Mouse (Mus musculus) kidney, adult 9 months (tissue): ENCODE data around the gene Slk.
A peak's percentile ranks its signal among the peaks of the same experiment; 100 is the strongest.

Experiments used
- DNase-seq: peaks from one replicate; pipeline ENCODE4 v3.0.0; 2022

Gene Slk

GRCm38 (mm10) chr19:47579225-47579787 is at the start of gene Slk:
Gene Slk (plus strand): TSS chr19:47579678.
- peak; percentile 87 for DNase-seq

DNA sequence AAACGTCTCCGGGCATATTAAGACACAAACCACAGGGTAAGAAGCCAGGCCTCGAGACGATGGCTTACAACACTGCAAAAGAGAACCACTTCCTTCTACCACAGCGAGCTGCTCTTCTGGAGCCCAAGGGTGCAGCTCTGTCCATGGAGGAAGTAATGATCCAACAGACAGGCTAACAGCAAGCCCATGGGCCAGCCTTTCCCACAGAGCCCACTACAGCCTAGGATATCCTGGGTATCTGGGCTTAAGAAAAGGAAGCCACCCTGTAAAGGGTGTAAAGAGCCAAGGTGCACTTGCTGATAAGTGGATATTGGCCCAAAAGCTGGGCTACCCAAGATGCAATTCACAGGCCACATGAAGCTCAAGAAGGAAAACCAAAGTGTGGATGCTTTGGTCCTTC is 48.2 kb upstream of the Slk start:
- no peak for DNase-seq

DNA sequence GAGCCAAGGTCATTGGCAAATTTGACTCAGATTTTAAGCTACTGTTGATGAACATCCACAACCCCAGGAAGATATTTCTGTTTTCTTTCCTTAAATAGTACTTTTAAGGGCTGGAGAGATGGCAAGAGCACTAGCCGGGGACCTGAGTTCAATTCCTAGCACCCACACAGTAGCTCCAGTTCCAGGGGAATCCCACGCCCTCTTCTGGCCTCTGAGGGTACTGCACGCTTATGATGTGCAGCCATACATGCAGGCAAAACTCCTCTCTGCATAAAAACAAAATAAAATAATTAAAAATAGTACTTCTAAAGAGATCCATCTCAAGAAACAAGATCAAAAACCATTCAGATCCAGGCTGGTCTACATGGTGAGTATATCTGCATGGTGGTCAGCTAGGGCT is 47.0 kb upstream of the Slk start:
- DNase-seq, result no peak

- peak; percentile 44 for DNase-seq
These were observed 45.3 kb upstream of the Slk start for GRCm38 (mm10) chr19:47534131-47534530.

- peak; percentile 98 for DNase-seq
These were observed 42.8 kb upstream of the Slk start for GRCm38 (mm10) chr19:47536521-47537299.

- DNase-seq, result no peak
These were observed 42.1 kb upstream of the Slk start, which contains the start of gene Stn1 for GRCm38 (mm10) chr19:47537300-47537792. Gene Stn1 (minus strand): TSS chr19:47537507.

DNA sequence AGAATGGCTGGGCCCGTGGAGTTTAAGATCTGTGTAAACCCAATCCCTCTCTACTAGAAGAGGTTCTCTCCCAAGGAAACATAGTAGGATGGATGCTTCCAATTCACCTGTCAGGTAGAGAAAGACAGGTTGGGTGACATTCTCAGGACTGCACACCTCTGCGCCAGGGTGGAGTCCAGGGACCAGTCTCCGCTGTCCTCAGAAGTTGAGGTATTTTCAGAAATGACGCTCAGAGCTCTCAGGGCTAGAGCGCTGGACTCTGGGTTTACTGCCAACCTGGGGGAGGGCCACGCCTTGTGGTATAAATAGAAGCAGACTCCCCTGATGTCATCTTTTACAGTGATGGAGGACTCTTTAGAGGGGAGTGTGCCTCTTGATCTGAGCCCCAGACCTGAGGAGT is 41.6 kb upstream of the Slk start:
- no peak for DNase-seq

DNA sequence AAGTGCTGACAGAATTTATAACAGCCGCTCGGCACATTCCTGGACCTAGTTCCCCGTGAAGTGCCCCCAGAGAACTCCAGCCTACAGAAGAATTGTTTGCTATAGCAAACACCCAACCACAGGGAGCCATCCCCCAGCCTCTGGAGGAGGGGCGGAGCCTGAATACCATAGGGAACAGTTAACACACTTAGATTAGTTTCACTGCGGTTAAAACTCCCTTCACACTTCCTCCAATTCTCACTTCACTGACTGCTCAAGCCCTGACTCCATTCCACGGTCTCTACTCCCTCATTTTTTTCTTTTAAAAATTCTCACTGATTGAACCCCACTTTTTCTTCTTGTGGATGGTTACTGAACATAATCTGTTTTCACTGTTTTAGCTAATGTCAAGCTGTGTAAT is 40.7 kb upstream of the Slk start:
- no peak for DNase-seq

DNA sequence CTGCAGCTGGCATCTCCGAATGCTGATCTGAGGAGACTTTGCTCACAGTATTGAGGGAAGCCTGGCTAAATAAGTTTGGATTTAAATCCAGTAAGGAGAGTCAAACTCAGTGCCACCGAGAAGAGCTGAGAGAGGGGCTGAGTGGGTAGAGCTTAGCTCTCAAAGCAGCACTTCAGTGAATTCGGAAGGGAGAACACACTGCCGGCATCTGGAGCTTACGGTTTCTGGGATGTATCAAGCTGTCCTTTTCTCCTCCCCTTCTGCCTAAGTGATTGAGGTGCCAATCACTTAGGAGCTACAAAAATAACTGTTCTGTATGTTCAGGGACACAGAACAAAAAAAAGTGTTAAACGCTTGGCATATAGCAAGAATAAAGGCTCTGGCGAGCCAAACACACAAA is 37.0 kb upstream of the Slk start:
- DNase-seq, result no peak

- no peak for DNase-seq
These were observed 34.4 kb upstream of the Slk start for GRCm38 (mm10) chr19:47545055-47545454.

- no peak for DNase-seq
These were observed 34.0 kb upstream of the Slk start for GRCm38 (mm10) chr19:47545528-47545927.

DNA sequence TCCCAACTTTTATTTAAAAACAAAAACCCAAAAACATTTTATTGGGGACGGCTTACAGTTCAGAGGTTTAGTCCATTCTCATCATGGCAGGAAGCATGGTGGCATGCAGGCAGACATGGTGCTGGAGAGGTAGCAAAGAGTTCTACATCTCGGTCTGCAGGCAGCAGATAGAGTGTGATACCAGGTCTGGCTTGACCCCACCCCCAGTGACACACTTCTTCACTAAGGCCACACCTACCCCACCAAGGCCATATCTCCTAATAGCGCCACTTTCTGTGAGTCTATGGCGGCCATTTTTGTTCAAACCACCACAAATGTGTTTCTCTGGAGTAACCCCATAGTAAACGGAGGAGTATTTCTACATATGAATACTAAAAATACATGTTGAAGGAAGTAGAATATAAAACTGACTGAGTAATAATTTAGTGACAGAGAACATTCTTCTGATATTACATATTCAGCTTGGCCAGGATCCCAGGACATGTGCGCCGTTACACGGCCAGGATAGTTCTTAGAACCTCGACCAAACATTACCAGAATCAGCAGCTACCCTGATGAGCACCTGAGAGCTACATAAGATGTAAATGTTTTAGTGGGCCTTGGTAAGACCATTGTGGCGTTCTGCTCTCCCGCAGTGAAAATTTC is 30.9 kb upstream of the Slk start:
- no peak for DNase-seq

GRCm38 (mm10) chr19:47549174-47549573 is 30.3 kb upstream of the Slk start:
- DNase-seq, result no peak

GRCm38 (mm10) chr19:47549584-47549983 is 29.9 kb upstream of the Slk start:
- no peak for DNase-seq

- DNase-seq, result peak; percentile 58
These were observed 20.3 kb upstream of the Slk start for GRCm38 (mm10) chr19:47559145-47559544.

- no peak for DNase-seq
These were observed 19.5 kb upstream of the Slk start for GRCm38 (mm10) chr19:47559751-47560512.

GRCm38 (mm10) chr19:47560544-47561161 is 18.8 kb upstream of the Slk start:
- DNase-seq, result no peak

- DNase-seq, result peak; percentile 86
These were observed 17.5 kb upstream of the Slk start for GRCm38 (mm10) chr19:47561996-47562441.

DNA sequence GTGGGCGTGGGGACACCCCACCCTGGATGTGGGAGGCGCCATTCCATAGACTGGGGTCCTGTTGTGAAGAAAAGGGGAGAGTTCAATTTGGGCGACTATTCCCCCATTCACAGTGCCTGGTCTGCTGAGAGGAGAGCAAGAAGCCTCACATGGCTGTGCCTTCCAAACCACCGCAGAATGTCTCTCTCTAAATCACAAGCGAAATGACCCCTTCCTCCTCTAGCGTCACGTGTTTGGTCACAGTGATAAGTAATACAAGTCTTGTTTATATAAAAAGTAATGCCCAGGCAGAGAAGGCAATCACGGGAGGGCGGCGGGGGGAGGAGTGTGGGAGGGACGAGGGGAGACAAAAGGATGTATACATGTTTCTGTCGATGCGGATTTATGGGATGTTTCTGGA is 15.8 kb upstream of the Slk start:
- DNase-seq, result no peak

- DNase-seq, result no peak
These were observed 14.3 kb upstream of the Slk start for GRCm38 (mm10) chr19:47565031-47565654.

GRCm38 (mm10) chr19:47565994-47566393 is 13.5 kb upstream of the Slk start:
- no peak for DNase-seq

GRCm38 (mm10) chr19:47570042-47570441 is 9.4 kb upstream of the Slk start:
- DNase-seq, result no peak
